Mouse (Mus musculus): ENCODE data around the gene Homer3. TPM values are rescaled to one million over a fixed set of nuclear protein-coding genes. Genes with fewer than 3 reads are reported as not detected.

Homer3 gene
- total RNA-seq, 2 experiments from 2014 or later = 75.5 to 84.3 TPM

DNA sequence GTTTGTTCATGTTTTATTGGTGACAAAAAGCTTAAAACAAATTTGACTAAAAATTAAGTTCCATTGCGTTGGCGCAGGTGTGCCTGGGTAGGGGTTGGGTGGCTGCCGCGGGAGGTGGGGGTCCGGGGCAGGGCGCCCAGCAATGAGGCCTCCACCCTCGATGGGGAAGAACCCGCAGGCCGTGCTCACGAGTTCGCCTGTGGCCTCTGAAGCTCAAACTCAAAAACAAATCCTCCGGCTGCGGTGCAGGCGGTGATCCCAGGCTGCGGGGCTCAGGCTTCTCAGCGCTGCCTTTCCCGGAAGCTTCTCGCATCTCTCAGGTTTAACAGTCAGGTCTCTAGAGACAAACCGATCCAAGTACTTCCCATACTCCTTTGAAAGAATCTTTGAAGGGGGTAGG lies 48.9 kb downstream of the Homer3 start:
- DNase-seq (ENCODE audit: low spot score in 2 of 2) = no peak

DNA sequence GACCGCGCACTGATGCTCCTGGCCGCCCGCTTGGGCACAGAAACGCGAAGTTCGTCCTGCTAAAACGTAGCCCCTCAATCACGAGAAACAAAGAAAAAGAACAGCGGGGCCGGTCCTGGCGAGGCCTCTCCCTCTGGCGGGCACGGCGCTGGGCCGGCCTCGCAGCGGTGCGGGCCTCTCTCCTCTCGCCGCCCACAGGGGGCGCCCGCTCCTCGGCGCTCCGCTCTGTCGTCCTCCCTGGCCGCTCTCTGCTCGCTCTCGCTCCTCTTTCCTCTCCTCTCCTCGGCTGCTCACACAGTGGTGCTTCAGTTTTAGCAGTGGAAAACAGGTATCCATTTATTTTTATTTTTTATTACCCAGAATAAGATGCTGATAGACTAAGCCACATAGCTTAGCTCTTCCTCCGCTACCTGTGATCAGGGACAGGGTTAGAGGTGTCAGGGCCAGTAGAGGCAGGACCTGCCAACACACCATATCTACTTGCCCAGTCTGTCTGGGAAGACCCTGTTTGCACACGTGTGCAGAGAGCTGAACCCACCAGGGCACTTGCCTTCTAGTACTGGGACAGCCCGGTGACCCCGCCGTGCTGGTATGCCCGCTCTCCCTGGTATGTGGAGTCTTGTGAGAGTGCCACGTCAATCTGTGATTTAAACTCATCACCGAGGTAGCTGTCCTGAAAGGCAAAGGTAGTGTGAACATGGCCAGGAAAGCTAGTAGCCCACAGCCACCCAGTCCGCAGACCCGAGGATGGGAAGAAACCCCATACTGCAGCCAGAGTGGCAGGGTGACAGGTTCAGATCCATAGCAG lies 49.6 kb downstream of the Homer3 start:
- DNase-seq (ENCODE audit: low spot score in 2 of 2) = peak; percentile 77 to 78

DNA sequence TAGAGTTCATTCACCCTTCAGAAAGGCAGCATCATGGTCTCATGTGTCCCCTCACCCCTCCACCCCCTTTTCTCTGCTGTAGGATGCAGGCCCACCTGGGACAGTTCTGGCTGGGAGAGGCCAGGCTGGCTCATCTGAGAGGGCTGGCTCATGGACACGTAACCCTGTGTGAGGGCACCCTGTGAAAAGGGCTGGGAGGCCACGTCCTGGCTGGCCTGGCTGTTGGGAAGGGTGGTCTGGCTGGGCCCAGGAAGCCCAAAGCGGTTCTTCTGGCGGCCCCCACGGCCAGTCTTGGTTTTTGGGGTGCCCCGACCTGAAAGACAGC lies 50.2 kb downstream of the Homer3 start:
- no peak for DNase-seq (ENCODE audit: low spot score in 2 of 2)

DNA sequence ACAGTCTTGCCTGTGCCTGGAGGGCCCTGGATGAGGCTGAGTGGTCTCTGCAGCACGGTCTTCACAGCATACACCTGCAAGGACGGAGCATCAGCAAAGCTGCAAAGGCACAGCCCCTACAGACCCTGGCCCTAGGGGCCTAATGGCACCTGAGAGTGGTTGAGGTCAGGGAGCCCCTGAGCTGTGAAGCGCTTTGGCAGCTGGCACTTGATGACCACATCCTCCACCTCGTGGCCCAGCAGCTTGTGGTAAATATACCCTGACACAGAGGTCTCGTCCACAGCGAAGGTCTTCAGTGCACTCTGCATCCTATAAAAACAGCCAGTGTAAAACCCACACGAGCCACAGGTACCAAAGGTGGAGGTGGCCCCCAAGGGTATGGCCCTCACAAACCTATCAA lies 56.3 kb downstream of the Homer3 start:
- no peak for DNase-seq (ENCODE audit: low spot score in 2 of 2)

DNA sequence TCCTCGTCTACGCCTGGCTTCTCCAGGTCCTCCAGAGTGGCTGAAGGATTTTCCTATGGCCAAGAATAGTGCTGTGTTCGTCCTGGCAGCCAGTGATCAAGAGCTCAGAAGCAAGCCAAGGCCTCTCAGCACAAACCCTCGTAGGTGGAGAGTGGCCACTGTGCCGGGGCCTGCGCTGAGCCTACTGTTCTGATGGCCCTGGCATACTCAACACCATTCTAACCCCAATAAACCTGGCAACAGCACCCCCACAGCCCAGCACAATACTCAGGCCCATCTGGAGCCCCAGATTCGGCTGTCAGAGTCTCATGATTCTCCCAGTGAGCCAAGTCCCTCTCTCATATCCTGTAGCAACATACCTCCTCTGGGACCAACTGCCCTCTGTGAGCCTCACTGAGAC lies 58.0 kb downstream of the Homer3 start:
- peak in 1 of 2 experiments; percentile 55 for DNase-seq (ENCODE audit: low spot score in 2 of 2)

DNA sequence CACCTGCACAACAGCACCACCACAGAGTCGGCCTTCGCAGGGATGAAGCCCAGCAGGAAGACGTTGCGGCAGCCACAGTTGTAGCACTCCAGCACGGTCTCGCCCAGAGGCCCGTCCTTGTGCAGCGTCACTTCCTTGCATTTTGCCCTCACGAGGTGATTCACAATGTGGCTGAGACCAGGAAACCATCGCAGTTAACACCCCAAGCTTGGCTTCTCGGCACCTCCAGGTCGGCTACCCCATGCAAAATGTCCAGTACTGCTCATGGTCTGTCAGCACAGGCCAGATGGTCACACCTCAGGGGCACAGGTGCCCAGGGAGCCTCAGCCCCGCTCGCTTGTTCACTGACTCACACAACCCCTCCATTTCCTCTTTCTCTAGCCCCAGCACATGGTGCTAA lies 59.4 kb downstream of the Homer3 start:
- DNase-seq (ENCODE audit: low spot score in 2 of 2) = no peak

DNA sequence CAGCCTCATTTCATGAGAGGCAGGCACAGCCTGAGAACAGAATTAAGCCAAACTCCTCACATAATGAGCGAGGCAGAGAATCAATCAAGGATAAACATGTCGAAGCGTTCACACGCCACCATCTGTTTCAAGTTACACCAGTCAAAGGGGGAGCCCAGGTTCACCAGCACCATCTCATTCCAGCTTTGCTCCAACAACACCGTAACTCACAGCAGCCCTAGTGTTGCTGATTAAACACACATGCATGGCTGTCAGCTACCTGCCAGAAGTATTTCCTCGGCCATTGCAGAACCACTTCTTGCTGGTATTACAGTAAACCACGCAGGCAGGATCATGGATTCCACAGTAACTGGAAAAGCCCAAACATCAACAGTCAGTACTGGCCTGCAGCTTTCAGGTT lies 60.4 kb downstream of the Homer3 start:
- DNase-seq (ENCODE audit: low spot score in 2 of 2) = no peak

DNA sequence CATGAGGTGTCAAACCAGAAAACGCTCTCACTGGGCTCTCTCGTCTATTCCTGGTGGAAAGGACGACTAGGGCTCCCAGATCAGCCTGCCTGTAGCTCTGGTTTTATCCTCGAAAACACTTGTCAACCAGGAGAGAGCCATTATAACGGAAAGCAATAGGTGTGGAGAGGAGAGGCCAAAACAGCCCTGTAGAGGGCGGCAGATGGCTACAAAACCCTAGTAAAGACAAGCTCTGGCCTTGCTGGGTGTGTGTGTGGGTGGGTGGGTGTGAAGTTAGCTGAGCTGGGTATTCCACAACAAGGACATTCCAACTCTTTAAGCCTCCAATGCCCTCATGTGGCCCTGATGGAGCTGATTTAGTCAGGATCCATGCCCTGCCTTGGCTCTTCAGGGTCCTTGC lies 61.1 kb downstream of the Homer3 start:
- peak in 1 of 2 experiments; percentile 69 for DNase-seq (ENCODE audit: low spot score in 2 of 2)

Other genes with a start within 250 kb of the Homer3 start
- gene Mau2, start 240.1 kb upstream of the Homer3 start, total RNA-seq (2021) = 10 to 100 TPM; 81.4 to 85.3 TPM
- gene Sugp1, start 240.0 kb upstream of the Homer3 start, total RNA-seq (2021) = 10 to 100 TPM; 50.5 to 57.3 TPM
- 1 to 10 TPM; 1.9 to 3.1 TPM for gene Tm6sf2, start 209.9 kb upstream of the Homer3 start, total RNA-seq (2021)
- gene Hapln4, start 199.4 kb upstream of the Homer3 start, total RNA-seq (2021) = 10 to 100 TPM; 29.7 to 35.4 TPM
- gene Ncan, start 162.0 kb upstream of the Homer3 start, total RNA-seq (2021) = 100 to 1,000 TPM; 371 to 387 TPM
- gene Nr2c2ap, start 151.5 kb upstream of the Homer3 start, total RNA-seq (2021) = 10 to 100 TPM; 26.9 to 31.2 TPM
- 10 to 100 TPM in 1 of 2 experiments, 1 to 10 TPM in 1; 9.9 to 12.6 TPM for gene Rfxank, start 143.7 kb upstream of the Homer3 start, total RNA-seq (2021)
- gene Borcs8, start 143.3 kb upstream of the Homer3 start, total RNA-seq (2021) = 10 to 100 TPM; 42.0 to 44.1 TPM
- gene Mef2b, start 143.1 kb upstream of the Homer3 start, total RNA-seq (2021) = under 1 TPM; 0.29 to 0.41 TPM
- gene Tmem161a, start 110.5 kb upstream of the Homer3 start, total RNA-seq (2021) = 10 to 100 TPM; 46.1 to 49.4 TPM
- gene Slc25a42, start 70.5 kb upstream of the Homer3 start, total RNA-seq (2021) = 10 to 100 TPM; 34.0 to 36.2 TPM
- gene Sugp2, start 48.6 kb upstream of the Homer3 start, total RNA-seq (2021) = 100 to 1,000 TPM; 124 TPM
- 10 to 100 TPM; 60.1 to 67.4 TPM for gene Armc6, start 48.4 kb upstream of the Homer3 start, total RNA-seq (2021)
- 10 to 100 TPM; 41.4 to 53.6 TPM for gene Ddx49, start 19.7 kb downstream of the Homer3 start, total RNA-seq (2021)
- gene Cope, start 19.7 kb downstream of the Homer3 start, total RNA-seq (2021) = 100 to 1,000 TPM; 134 to 148 TPM
- 100 to 1,000 TPM; 107 to 119 TPM for gene Cers1, start 32.9 kb downstream of the Homer3 start, total RNA-seq (2021)
- 10 to 100 TPM; 11.2 to 22.7 TPM for gene Gdf1, start 47.0 kb downstream of the Homer3 start, total RNA-seq (2021)
- gene Upf1, start 70.5 kb downstream of the Homer3 start, total RNA-seq (2021) = 10 to 100 TPM; 50.3 to 54.9 TPM
- under 1 TPM; 0.21 to 0.30 TPM for gene Comp, start 90.7 kb downstream of the Homer3 start, total RNA-seq (2021)
- gene Crtc1, start 156.8 kb downstream of the Homer3 start, total RNA-seq (2021) = 100 to 1,000 TPM; 128 to 135 TPM
- 10 to 100 TPM; 44.7 to 45.5 TPM for gene Klhl26, start 194.1 kb downstream of the Homer3 start, total RNA-seq (2021)
- gene Tmem59l, start 204.5 kb downstream of the Homer3 start, total RNA-seq (2021) = 100 to 1,000 TPM; 251 to 263 TPM
- 10 to 100 TPM; 21.8 to 24.2 TPM for gene Crlf1, start 210.3 kb downstream of the Homer3 start, total RNA-seq (2021)
- gene Rex1bd, start 223.9 kb downstream of the Homer3 start, total RNA-seq (2021) = 100 to 1,000 TPM in 1 of 2 experiments, 10 to 100 TPM in 1; 83.2 to 103 TPM
- gene Uba52, start 228.0 kb downstream of the Homer3 start, total RNA-seq (2021) = 1,000 to 10,000 TPM; 1,048 to 1,082 TPM
- 100 to 1,000 TPM; 412 to 417 TPM for gene Fkbp8, start 244.9 kb downstream of the Homer3 start, total RNA-seq (2021)
- 10 to 100 TPM; 39.5 to 40.3 TPM for gene Kxd1, start 245.1 kb downstream of the Homer3 start, total RNA-seq (2021)

Measured in layer of hippocampus, postnatal 14 days (tissue).